Mouse (Mus musculus): ENCODE measurements around the gene Mrgprb4. TPM values are rescaled to one million over a fixed set of nuclear protein-coding genes. Genes with fewer than 3 reads are reported as not detected.

Mrgprb4 gene
- polyA plus RNA-seq (2012; rRNA removed): not detected in 2 replicates

DNA sequence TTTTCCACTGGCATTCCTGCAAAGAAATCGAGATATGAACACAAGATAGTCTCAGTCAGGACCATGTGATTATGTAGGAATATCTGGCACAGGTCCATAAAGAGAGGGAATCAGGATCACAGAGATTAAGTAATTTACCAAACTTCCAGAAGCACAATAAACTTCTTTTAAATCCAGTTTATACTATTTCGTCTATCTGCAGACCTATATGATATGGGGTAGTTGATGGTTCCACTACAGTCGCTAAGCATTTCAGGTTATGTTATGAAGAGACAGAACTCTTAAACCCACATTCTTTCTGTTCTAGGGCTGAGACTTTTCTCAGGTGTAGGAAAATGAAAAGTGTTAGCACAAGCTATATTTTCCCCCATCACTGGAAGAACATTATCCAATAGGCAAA is at the start of gene Mrgprb4:
Gene Mrgprb4, minus strand, starts transcription at position 101 of the 400 bp plus-strand sequence.

DNA sequence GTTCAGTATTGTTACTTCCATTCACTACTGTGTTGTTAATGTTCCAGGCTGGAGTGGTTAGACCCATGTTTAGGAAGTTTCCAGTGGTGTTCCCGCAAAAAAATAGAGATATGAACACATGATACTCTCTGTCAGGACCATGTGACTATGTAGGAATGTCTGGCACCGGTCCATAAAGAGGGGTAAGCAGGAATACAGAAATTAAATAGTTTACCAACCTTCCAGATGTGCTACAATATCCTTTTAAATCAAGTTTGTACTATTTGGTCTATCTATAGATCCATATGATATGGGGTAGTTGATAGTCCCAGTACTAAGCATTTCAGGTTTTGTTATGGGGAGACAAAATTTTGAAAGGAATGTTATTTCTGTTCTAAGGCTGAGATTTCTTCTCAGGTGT is 30.2 kb downstream of the Mrgprb4 start, which contains the start of gene Mrgprb5:
Gene Mrgprb5, minus strand, starts transcription at position 101 of the 400 bp plus-strand sequence.

Other genes starting within 250 kb of the Mrgprb4 start
- gene Mrgpra4, start 217.2 kb downstream of the Mrgprb4 start, polyA plus RNA-seq (2012; rRNA removed): not detected in 2 replicates
- gene Mrgprx1, start 171.7 kb downstream of the Mrgprb4 start, polyA plus RNA-seq (2012; rRNA removed): not detected in 2 replicates
- not detected in 2 replicates for gene Mrgprb5, start 30.3 kb downstream of the Mrgprb4 start, polyA plus RNA-seq (2012; rRNA removed)
- gene Mrgprb8, start 189.2 kb upstream of the Mrgprb4 start, polyA plus RNA-seq (2012; rRNA removed): not detected in 2 replicates